Mouse (Mus musculus) retina, postnatal 1 day (tissue): ENCODE results near the gene Enox2.

ENCODE experiments used
- DNase-seq: peaks from one replicate; pipeline ENCODE4 v3.0.0-alpha.2; 2012

Gene Enox2

GRCm38 (mm10) chrX:48985653-48986052 lies 302.4 kb downstream of the Enox2 start:
- DNase-seq = no peak

GRCm38 (mm10) chrX:48984451-48984850 lies 303.6 kb downstream of the Enox2 start:
- no peak for DNase-seq
